Mouse (Mus musculus) myocyte (in vitro differentiated cells): ENCODE measurements around the gene Gatad2a.

Source experiments
- E2F4 ChIP-seq: IDR thresholded peaks from one replicate; pipeline ENCODE4 v1.6.1; 2011; ENCODE audit warnings: mild to moderate bottlenecking, control low read depth, moderate library complexity; ENCODE audit not compliant: insufficient read depth
- MAX ChIP-seq: IDR thresholded peaks from one replicate; pipeline ENCODE4 v1.6.1; 2011; ENCODE audit warnings: low read depth, mild to moderate bottlenecking, control low read depth
- MYOG ChIP-seq, 3 experiments: IDR thresholded peaks; one replicate each; pipeline ENCODE4 v1.6.1; 2011; ENCODE audit warnings: control low read depth in 2 of 3, low read depth in 2 of 3, mild to moderate bottlenecking in 2 of 3; ENCODE audit not compliant: insufficient read length in 2 of 3, control insufficient read depth in 1 of 3, insufficient read depth in 1 of 3
- POLR2A ChIP-seq: IDR thresholded peaks from one replicate; pipeline ENCODE4 v1.6.1; 2011; ENCODE audit warnings: low read depth, mild to moderate bottlenecking, control low read depth, moderate library complexity; ENCODE audit not compliant: insufficient read length
- POLR2AphosphoS2 ChIP-seq: IDR thresholded peaks from one replicate; pipeline ENCODE4 v1.6.1; 2011; ENCODE audit warnings: low read depth, control low read depth; ENCODE audit not compliant: insufficient read length
- TCF12 ChIP-seq: IDR thresholded peaks from one replicate; pipeline ENCODE4 v1.6.1; 2011; ENCODE audit warnings: mild to moderate bottlenecking, control low read depth; ENCODE audit not compliant: poor library complexity, insufficient read depth, severe bottlenecking

DNA sequence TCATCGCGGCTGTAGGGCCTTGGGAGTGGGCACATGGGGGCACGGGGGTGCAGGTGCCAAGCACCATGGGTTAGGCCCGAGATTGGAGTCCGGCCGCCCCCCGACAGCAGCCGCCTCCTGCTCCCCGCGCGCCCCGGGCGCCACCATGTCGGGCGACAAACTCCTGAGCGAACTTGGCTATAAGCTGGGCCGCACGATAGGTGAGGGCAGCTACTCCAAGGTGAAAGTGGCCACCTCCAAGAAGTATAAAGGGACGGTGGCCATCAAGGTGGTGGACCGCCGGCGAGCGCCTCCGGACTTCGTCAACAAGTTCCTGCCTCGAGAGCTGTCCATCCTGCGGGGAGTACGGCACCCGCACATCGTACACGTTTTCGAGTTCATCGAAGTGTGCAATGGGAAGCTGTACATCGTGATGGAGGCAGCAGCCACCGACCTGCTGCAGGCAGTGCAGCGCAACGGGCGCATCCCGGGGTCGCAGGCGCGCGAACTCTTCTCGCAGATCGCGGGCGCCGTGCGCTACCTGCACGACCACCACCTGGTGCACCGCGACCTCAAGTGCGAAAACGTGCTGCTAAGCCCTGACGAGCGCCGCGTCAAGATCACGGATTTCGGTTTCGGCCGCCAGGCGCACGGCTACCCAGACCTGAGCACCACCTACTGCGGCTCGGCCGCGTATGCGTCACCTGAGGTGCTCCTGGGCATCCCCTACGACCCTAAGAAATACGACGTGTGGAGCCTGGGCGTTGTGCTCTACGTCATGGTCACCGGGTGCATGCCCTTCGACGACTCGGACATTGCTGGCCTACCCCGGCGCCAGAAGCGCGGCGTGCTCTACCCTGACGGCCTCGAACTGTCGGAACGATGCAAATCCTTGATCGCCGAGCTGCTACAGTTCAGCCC is 93.8 kb downstream of the Gatad2a start, which contains the start of the genes Tssk6, Ndufa13 and Yjefn3:
- TF ChIP-seq MYOG (IDR thresholded peaks at IDR 0.05; ENCODE audit: control insufficient read depth in 1 of 3, insufficient read depth in 1 of 3, insufficient read length in 2 of 3, low read depth in 2 of 3) = no peak
- TF ChIP-seq TCF12 = no peak
- peak; percentile 11 for TF ChIP-seq POLR2A
- no peak for TF ChIP-seq POLR2AphosphoS2
- no peak for TF ChIP-seq MAX
- no peak for TF ChIP-seq E2F4
